Mouse (Mus musculus) liver, embryonic 14.5 days (tissue): ENCODE data around the gene Tmub2. TPM values are rescaled to one million over a fixed set of nuclear protein-coding genes. Genes with fewer than 3 reads are reported as not detected.

Source experiments
- ATAC-seq: fragments of 200-750 bp; cut with Nextera tagmentation; 2 replicates; pipeline ENCODE4 v1.8.0; 2017; ENCODE audit warnings: moderate number of reproducible peaks, mild to moderate bottlenecking, moderate library complexity; ENCODE audit not compliant: insufficient read depth
- DNase-seq, 3 experiments: peaks; one replicate each; pipeline ENCODE4 v3.0.0-alpha.2; 2012 to 2013; ENCODE audit warnings: low read depth in 3 of 3, low spot score in 3 of 3
- H3K27ac ChIP-seq: fragments of 300-500 bp; sonication (generic); 2 replicates; pipeline ENCODE4 v1.5.1; 2014; ENCODE audit warnings: moderate library complexity, mild to moderate bottlenecking, control low read depth, inconsistent platforms
- H3K27me3 ChIP-seq: fragments of 300-500 bp; sonication (generic); 2 replicates; pipeline ENCODE4 v1.6.1; 2014; ENCODE audit warnings: mild to moderate bottlenecking, low read length, moderate library complexity; ENCODE audit not compliant: control insufficient read depth, insufficient read depth
- H3K36me3 ChIP-seq: fragments of 300-500 bp; sonication (generic); replicated peaks from 2 replicates; pipeline ENCODE4 v1.6.1; 2014; ENCODE audit warnings: low read depth; ENCODE audit not compliant: control insufficient read depth, insufficient read depth
- H3K4me1 ChIP-seq, 2 experiments: fragments of 200-500 bp in 1 of 2; fragments of 300-500 bp in 1 of 2; sonication (generic) in 1 of 2; replicated peaks; 2 replicates each; pipeline ENCODE4 v1.6.1; 2012 to 2014; ENCODE audit warnings: antibody characterized with exemption in 1 of 2, inconsistent platforms in 1 of 2, low read length in 1 of 2; ENCODE audit not compliant: control insufficient read depth in 2 of 2, insufficient read depth in 2 of 2
- H3K4me2 ChIP-seq: fragments of 300-500 bp; sonication (generic); 2 replicates; pipeline ENCODE4 v1.6.1; 2014; ENCODE audit warnings: low read depth, mild to moderate bottlenecking, control low read depth, moderate library complexity
- H3K4me3 ChIP-seq, 2 experiments: fragments of 200-500 bp in 1 of 2; fragments of 300-500 bp in 1 of 2; sonication (generic) in 1 of 2; 2 replicates each; pipeline ENCODE4 v1.5.1; 2012 to 2014; ENCODE audit warnings: low read depth in 2 of 2, low read length in 2 of 2, mild to moderate bottlenecking in 2 of 2, control low read depth in 1 of 2, inconsistent platforms in 1 of 2, moderate library complexity in 1 of 2; ENCODE audit not compliant: insufficient read depth in 1 of 2
- H3K9ac ChIP-seq: fragments of 300-500 bp; sonication (generic); replicated peaks from 2 replicates; pipeline ENCODE4 v1.6.1; 2014; ENCODE audit warnings: mild to moderate bottlenecking, control low read depth, moderate library complexity
- H3K9me3 ChIP-seq: fragments of 300-500 bp; sonication (generic); 2 replicates; pipeline ENCODE4 v1.6.1; 2016; ENCODE audit warnings: low read length, mixed read lengths; ENCODE audit not compliant: control insufficient read depth
- CTCF ChIP-seq: IDR thresholded peaks from 2 replicates; pipeline ENCODE4 v1.5.1; 2016; ENCODE audit warnings: antibody characterized with exemption, low read depth, control low read depth
- EP300 ChIP-seq: IDR thresholded peaks from 2 replicates; pipeline ENCODE4 v1.6.1; 2016; ENCODE audit warnings: antibody characterized with exemption, low read depth
- WGBS: fragments of 180-500 bp; shearing (Covaris S2); extraction: QIAGEN DNeasy Blood & Tissue Kit; methylation state at CpG from one replicate; pipeline ENCODE4 v1.1.7; 2014; ENCODE audit not compliant: insufficient replicate concordance; 5-methylcytosine and 5-hydroxymethylcytosine counted together
- polyA plus RNA-seq, 2 experiments: library from polyadenylated mRNA; depleted of rRNA in 1 of 2; stranded (reverse) in 1 of 2; unstranded in 1 of 2; fragments of >200 nt; fragmentation: Nextera tagmentation in 1 of 2; extraction: Ambion mirVana in 1 of 2; gene quantifications; 2 replicates each; pipeline versions ENCODE4 v1.2.1 to v1.2.3; 2012 to 2014

Tmub2 gene
- polyA plus RNA-seq, 2 experiments = 19.1 to 19.3 TPM

- Histone ChIP-seq H3K4me3 (no peak overlapping the region), H3K27me3 (no peaks in the 10 kb centered on the region), H3K9me3 (no peaks in the 10 kb centered on the region), H3K27ac (no peak overlapping the region), H3K4me1 (peaks cover 18 to 21% of the 10 kb centered on the region in 2 experiments), H3K36me3 (peaks cover 76% of the 10 kb centered on the region), H3K9ac (no peak overlapping the region), H3K4me2 (peak overlapping the region; percentile 84)
- WGBS = 53% methylated on average over 38 of the region's 38 CpGs
- ATAC-seq = no peak
- no peak for DNase-seq
- TF ChIP-seq EP300 (no peak), CTCF (no peak)
Measured at GRCm38 (mm10) chr11:102310768-102311695, 26.3 kb downstream of the Tmub2 start.

GRCm38 (mm10) chr11:102311966-102312365, 27.2 kb downstream of the Tmub2 start:
- 81% methylated on average over 4 of the region's 4 CpGs for WGBS
- Histone ChIP-seq H3K4me1 (peaks cover 18 to 24% of the 10 kb centered on the region in 2 experiments), H3K27ac (no peak overlapping the region), H3K4me2 (no peak overlapping the region), H3K9me3 (no peaks in the 10 kb centered on the region), H3K36me3 (peaks cover 67% of the 10 kb centered on the region), H3K9ac (no peak overlapping the region), H3K4me3 (no peak overlapping the region), H3K27me3 (no peaks in the 10 kb centered on the region)
- ATAC-seq (no peak), DNase-seq (no peak)
- no peak for TF ChIP-seq EP300
- no peak for TF ChIP-seq CTCF

- Histone ChIP-seq H3K36me3 (peaks cover 61% of the 10 kb centered on the region), H3K4me3 (no peak overlapping the region), H3K4me2 (no peak overlapping the region), H3K9ac (no peak overlapping the region), H3K27me3 (no peaks in the 10 kb centered on the region), H3K9me3 (no peaks in the 10 kb centered on the region), H3K27ac (no peak overlapping the region), H3K4me1 (peaks cover 18 to 24% of the 10 kb centered on the region in 2 experiments)
- WGBS = 82% methylated on average over 6 of the region's 6 CpGs
- ATAC-seq (no peak), DNase-seq (no peak)
- TF ChIP-seq CTCF = no peak
- TF ChIP-seq EP300 = no peak
Measured at GRCm38 (mm10) chr11:102312586-102312985, 27.9 kb downstream of the Tmub2 start.

- no peak for ATAC-seq
- Histone ChIP-seq H3K4me2 (no peak overlapping the region), H3K36me3 (peaks cover 48% of the 10 kb centered on the region), H3K4me3 (no peak overlapping the region), H3K9ac (no peak overlapping the region), H3K27ac (no peak overlapping the region), H3K27me3 (no peaks in the 10 kb centered on the region), H3K9me3 (no peaks in the 10 kb centered on the region), H3K4me1 (peaks cover 16 to 18% of the 10 kb centered on the region in 2 experiments; a peak in 3 of 4 replicates)
- no peak for DNase-seq
- TF ChIP-seq CTCF = no peak
- TF ChIP-seq EP300 = no peak
- whole genome bisulfite sequencing = 75% methylated on average over 12 of the region's 12 CpGs
Measured at GRCm38 (mm10) chr11:102314321-102314720, 29.6 kb downstream of the Tmub2 start.
